In genomic region chr11:62088651-62089050, GRCm38 (mm10) we compare ENCODE assay signal across 22 mouse cellular contexts.
"Had no signal": no experiment of that assay in that cellular context is flagged by ENCODE, and none has a peak within 500 bp of the region (broad histone marks: within the 10 kb centered on the region; RNA-seq: fewer than 3 reads in every experiment).

No protein-coding gene starts in this region.

- H3K36me3 ChIP-seq: heart, embryonic 13.5 days; heart, embryonic 15.5 days; hindbrain, embryonic 13.5 days; hindbrain, embryonic 15.5 days; kidney, embryonic 15.5 days; limb, embryonic 13.5 days; limb, embryonic 15.5 days had no signal

- H3K4me3 ChIP-seq: heart, adult 2 months; heart, embryonic 13.5 days; heart, embryonic 15.5 days; hindbrain, embryonic 13.5 days; hindbrain, embryonic 15.5 days; kidney, embryonic 15.5 days; limb, embryonic 13.5 days; limb, embryonic 15.5 days; liver, embryonic 12.5 days had no signal

- H3K27me3 ChIP-seq: heart, embryonic 13.5 days; heart, embryonic 15.5 days; hindbrain, embryonic 13.5 days; hindbrain, embryonic 15.5 days; kidney, embryonic 15.5 days; limb, embryonic 13.5 days; limb, embryonic 15.5 days; liver, embryonic 12.5 days had no signal

- DNase-seq: gastrocnemius, postnatal 14 days; gastrocnemius, postnatal 36 days; heart, adult 2 months; heart, postnatal 14 days; heart, postnatal 36 days; kidney, adult 11 months; kidney, adult 2 months; kidney, adult 9 months; kidney, postnatal 14 days; kidney, postnatal 36 days; layer of hippocampus, adult 9-11 months; layer of hippocampus, postnatal 36 days; left cerebral cortex, postnatal 4 days had no signal

- H3K4me2 ChIP-seq: heart, embryonic 11.5 days; heart, embryonic 13.5 days; heart, embryonic 15.5 days; hindbrain, embryonic 13.5 days; hindbrain, embryonic 15.5 days; kidney, embryonic 15.5 days; limb, embryonic 13.5 days; limb, embryonic 15.5 days; liver, embryonic 12.5 days had no signal
